Mouse (Mus musculus) cerebellum, postnatal 36 days (tissue): ENCODE results near the gene Tmem52.
"Not testable (repeated sequence)": the region's sequence is repeated elsewhere in the genome, so short reads cannot be mapped to it uniquely, and the experiment has no call there.

Experiments
- DNase-seq, 2 experiments: peaks; one replicate each; pipeline ENCODE4 v3.0.0; 2021 to 2022; ENCODE audit warnings: mixed read lengths in 2 of 2

The Tmem52 gene

GRCm38 (mm10) chr4:155472716-155473290, 3.9 kb downstream of the Tmem52 start:
- DNase-seq, result peak; percentile 76 to 79

- DNase-seq, result peak; percentile 80 to 82
Observed at GRCm38 (mm10) chr4:155473319-155473718, 4.4 kb downstream of the Tmem52 start.

DNA sequence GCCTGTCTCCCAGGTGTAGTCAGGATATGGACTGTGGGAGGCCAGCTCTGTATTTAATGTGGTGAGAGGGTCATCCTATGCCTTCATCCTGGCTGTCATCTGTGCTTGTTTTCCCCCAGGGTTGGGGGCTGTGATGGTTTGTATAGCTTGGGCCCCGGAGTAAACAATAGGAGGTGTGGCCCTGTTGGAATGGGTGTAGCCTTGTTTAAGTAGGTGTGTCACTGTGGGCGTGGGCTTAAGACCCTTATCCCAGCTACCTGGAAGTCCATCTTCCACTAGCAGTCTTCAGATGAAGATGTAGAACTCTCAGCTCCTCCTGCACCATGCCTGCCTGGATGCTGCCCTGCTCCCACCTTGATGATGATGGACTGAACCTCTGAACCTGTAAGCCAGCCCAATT, 4.9 kb downstream of the Tmem52 start:
- not testable (repeated sequence) for DNase-seq

GRCm38 (mm10) chr4:155481381-155482124, 12.6 kb downstream of the Tmem52 start:
- peak; percentile 80 to 86 for DNase-seq

DNA sequence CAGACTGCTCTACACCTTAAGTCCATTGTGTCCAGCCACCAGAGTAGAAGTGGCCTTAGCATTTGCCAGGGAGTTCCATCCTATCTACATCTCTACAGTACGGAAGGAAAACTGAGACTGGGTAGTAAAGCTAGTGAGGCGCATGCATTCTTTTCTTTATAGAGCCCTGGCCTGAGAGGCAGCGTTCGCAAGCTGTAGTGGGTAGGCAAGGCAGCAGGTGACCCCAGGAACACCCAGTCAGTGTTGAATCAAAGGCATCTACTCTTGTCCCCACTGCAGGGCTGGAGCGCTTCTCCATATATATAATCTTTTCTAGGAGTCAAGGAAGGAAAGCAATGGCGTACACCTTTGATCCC, 13.2 kb downstream of the Tmem52 start:
- no peak for DNase-seq

- no peak for DNase-seq
Observed at GRCm38 (mm10) chr4:155482733-155483540, 14.0 kb downstream of the Tmem52 start.

- no peak for DNase-seq
Observed at GRCm38 (mm10) chr4:155485521-155485920, 16.6 kb downstream of the Tmem52 start.

- no peak for DNase-seq
Observed at GRCm38 (mm10) chr4:155487746-155488145, 18.8 kb downstream of the Tmem52 start.

GRCm38 (mm10) chr4:155488232-155489025, 19.5 kb downstream of the Tmem52 start:
- DNase-seq, result no peak

GRCm38 (mm10) chr4:155489101-155489970, 20.4 kb downstream of the Tmem52 start:
- DNase-seq, result no peak

DNA sequence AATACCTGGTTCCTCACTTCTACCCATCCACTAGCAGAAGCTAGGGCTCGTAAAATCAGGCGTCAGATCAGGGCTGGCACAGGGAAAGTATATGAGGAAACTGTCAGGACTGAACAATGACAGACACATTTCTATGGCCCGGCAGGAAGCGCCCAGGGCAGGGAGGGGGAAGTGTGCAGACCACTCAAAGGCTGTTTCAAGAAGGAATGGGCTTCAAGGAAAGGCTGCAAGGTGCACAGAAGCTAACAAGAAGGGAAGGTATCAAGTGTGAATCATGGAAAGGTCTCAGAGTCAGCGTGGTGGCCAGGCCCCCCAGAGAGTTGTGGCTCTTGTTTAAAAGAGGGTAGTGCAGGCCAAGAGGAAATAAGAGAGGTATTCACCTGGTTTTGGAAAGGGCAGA, 21.5 kb downstream of the Tmem52 start:
- no peak for DNase-seq

DNA sequence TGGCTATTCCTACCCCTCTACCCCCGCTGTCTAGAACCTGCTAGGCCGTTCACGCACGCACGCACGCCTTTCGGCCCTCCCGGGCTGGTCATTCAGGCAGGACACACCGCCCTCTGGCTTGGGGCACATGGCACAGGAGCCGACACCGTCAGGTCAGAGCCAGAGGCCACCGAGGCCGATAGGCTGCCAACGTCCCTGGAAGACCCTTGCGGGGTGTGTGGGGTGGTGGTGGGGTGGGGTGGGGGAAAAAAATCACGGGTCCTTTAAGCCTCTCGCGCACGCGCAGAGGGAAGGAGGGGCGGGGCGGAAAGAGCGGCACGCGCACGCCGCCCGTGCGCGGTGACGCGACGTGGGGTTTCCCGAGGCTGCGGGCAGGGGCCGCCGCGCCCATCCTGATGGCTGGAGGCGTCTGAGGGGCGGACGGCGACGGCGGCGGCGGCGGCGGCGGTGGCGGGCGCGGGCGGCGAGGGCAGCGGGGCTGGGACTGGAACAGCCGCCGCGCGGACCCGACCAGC, 22.1 kb downstream of the Tmem52 start, which contains the start of gene Gnb1:
Gene Gnb1 (plus strand): TSS at position 372 of the 515 bp plus-strand sequence.
- DNase-seq, result peak; percentile 96 to 98

GRCm38 (mm10) chr4:155491529-155492130, 22.7 kb downstream of the Tmem52 start:
- DNase-seq, result peak in 1 of 2 experiments; percentile 31

GRCm38 (mm10) chr4:155492131-155492633, 23.3 kb downstream of the Tmem52 start:
- DNase-seq, result peak; percentile 55 to 61

GRCm38 (mm10) chr4:155494891-155495290, 26.0 kb downstream of the Tmem52 start:
- no peak for DNase-seq

GRCm38 (mm10) chr4:155497963-155498362, 29.0 kb downstream of the Tmem52 start:
- DNase-seq, result no peak

- DNase-seq, result peak; percentile 55 to 58
Observed at GRCm38 (mm10) chr4:155501126-155501525, 32.2 kb downstream of the Tmem52 start.

DNA sequence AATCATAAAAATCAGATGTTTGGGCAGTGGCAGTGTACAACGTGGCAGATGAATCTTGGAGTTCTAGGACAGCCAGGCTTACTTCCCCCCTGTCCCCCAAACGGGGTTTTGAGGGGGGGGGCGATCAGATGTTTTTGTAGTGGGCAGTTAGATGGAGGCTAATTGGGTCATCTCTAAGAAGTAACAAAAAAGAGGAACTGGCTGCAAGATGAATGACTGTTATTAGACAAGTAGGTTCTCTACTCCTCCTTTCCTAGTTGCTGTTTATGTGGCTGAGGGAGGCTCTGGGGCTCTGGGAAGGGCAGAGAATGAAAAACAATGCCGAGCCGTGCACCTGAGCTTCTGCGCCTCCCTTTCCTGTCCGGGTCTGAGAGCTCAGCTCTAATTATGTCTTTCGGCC, 36.2 kb downstream of the Tmem52 start:
- DNase-seq, result no peak

DNA sequence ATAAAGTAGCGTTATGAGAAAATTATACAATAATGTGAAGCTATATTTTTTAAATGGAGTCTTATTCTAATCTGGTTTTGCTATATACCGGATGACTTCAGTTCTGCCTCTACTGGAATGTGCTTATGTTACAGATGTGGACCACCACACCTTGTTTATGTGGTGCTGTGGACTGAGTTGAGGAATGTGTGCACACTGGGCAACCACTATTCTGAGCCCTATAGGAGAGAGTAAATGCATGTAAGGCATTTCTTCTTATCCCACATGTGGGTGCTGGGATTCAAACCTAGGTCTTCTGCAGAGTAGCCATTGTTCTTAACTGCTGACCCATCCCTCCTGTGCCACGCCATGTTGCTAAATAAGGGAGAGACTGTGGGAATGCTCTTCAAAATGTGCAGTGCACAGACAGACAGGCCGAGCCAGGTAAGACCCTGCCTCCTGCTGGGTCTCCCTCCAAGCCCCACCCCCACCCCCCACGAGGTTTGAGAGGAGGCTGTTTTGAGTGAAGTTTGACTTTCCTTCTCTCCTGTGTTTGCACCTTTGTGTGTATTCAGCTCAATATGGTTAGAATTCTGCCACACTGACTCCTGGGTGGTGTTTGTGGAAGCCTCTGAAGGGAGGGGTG, 36.9 kb downstream of the Tmem52 start:
- no peak for DNase-seq

DNA sequence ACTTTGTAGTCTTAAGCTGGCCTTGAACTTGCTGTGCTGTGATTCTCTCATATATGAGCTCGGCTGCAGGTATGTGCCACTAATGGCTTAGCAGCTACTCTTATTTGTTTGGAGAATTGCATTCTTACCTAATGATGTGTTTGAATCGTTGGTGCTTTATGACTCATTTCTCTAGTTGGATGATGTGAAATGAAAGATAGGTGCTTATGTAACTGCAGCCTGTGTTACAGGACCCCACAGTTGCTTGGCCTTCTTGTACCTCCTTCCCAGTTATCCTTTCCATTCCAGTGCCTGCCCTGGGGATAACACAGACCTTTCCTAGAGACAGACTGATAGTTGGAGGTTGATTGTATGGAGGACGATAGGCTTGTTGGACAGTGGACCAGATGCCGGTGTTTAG, 39.7 kb downstream of the Tmem52 start:
- DNase-seq, result no peak
